Mouse (Mus musculus): ENCODE results near the gene Kcna7. TPM values are rescaled to one million over a fixed set of nuclear protein-coding genes. Genes with fewer than 3 reads are reported as not detected.

Gene Kcna7
- polyA plus RNA-seq, 1 experiment from 2014 or later: not detected

DNA sequence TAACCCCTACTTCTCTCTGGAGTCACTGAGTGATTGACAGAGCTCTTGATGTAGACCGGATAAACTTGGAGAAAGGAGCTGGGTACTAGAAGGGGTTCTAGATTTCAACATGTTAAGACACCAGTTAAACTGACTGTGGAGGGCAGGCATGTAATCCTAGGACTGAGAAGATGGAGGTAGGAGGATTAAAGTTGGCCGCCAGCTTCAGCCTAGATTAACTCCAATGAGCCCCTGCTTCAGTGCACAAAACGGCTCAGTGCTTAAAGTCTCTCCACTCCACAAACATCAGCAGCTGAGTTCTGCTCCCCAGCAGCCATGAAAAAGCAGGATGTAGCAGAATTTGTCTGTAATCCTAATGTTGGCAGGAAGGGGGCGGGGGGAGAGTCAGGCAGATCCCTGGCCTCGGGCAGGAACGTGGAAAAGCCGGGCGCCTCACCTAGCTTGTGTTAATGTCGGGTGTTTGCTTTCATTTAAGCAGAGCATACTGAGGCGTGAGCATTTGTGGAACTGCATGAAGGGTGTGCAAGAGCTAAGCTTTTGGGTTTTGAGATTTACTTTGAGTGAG lies 3.9 kb upstream of the Kcna7 start:
- Histone ChIP-seq H3K9me3 (ENCODE audit: control insufficient read depth, low read length) (no peaks in the 10 kb centered on the region), H3K27ac (replicated peaks; ENCODE audit: low read depth, low read length) (no peak overlapping the region), H3K9ac (ENCODE audit: low read depth, low read length) (no peak overlapping the region), H3K27me3 (replicated peaks; ENCODE audit: control insufficient read depth, insufficient read depth, low read length) (peaks cover 18% of the 10 kb centered on the region), H3K4me2 (ENCODE audit: low read depth, low read length) (no peak overlapping the region), H3K4me3 (ENCODE audit: low read depth, low read length) (no peak overlapping the region), H3K4me1 (ENCODE audit: control insufficient read depth, insufficient read depth, low read length) (peaks cover 8% of the 10 kb centered on the region; the same call in 1 of the 2 replicates), H3K36me3 (ENCODE audit: control insufficient read depth, insufficient read depth, low read length) (no peaks in the 10 kb centered on the region)
- no peak for ATAC-seq (ENCODE audit: low read depth)
- 56% methylated on average over 10 of the region's 10 CpGs for WGBS
- no peak for DNase-seq (ENCODE audit: low spot score)

GRCm38 (mm10) chr7:45403532-45404261 lies 1.8 kb upstream of the Kcna7 start:
- DNase-seq (ENCODE audit: low spot score) (peak; percentile 68), ATAC-seq (ENCODE audit: low read depth) (no peak)
- no peak overlapping the region for H3K4me2 ChIP-seq (ENCODE audit: low read depth, low read length)
- H3K27ac ChIP-seq (replicated peaks; ENCODE audit: low read depth, low read length): no peak overlapping the region
- WGBS: 44% methylated on average over 6 of the region's 6 CpGs
- peaks cover 39% of the 10 kb centered on the region for H3K27me3 ChIP-seq (replicated peaks; ENCODE audit: control insufficient read depth, insufficient read depth, low read length)
- peaks cover 10% of the 10 kb centered on the region; the same call in 1 of the 2 replicates for H3K4me1 ChIP-seq (ENCODE audit: control insufficient read depth, insufficient read depth, low read length)
- no peak overlapping the region for H3K9ac ChIP-seq (ENCODE audit: low read depth, low read length)
- H3K9me3 ChIP-seq (ENCODE audit: control insufficient read depth, low read length): no peaks in the 10 kb centered on the region
- H3K36me3 ChIP-seq (ENCODE audit: control insufficient read depth, insufficient read depth, low read length): no peaks in the 10 kb centered on the region
- no peak overlapping the region for H3K4me3 ChIP-seq (ENCODE audit: low read depth, low read length)

GRCm38 (mm10) chr7:45406157-45407156 lies 1.0 kb downstream of the Kcna7 start:
- H3K4me3 ChIP-seq (ENCODE audit: low read depth, low read length): peak overlapping the region; percentile 45
- H3K27ac ChIP-seq (replicated peaks; ENCODE audit: low read depth, low read length): no peak overlapping the region
- H3K4me1 ChIP-seq (ENCODE audit: control insufficient read depth, insufficient read depth, low read length): peaks cover 10% of the 10 kb centered on the region; the same call in 1 of the 2 replicates
- H3K36me3 ChIP-seq (ENCODE audit: control insufficient read depth, insufficient read depth, low read length): no peaks in the 10 kb centered on the region
- H3K27me3 ChIP-seq (replicated peaks; ENCODE audit: control insufficient read depth, insufficient read depth, low read length): peaks cover 66% of the 10 kb centered on the region
- DNase-seq (ENCODE audit: low spot score): peak; percentile 12
- peak overlapping the region; percentile 64 for H3K4me2 ChIP-seq (ENCODE audit: low read depth, low read length)
- WGBS: 2% methylated on average over 58 of the region's 114 CpGs
- H3K9me3 ChIP-seq (ENCODE audit: control insufficient read depth, low read length): no peaks in the 10 kb centered on the region
- ATAC-seq (ENCODE audit: low read depth): peak; percentile 8; the same call in 1 of the 2 replicates
- peak overlapping the region; percentile 58 for H3K9ac ChIP-seq (ENCODE audit: low read depth, low read length)

GRCm38 (mm10) chr7:45407836-45408235 lies 2.4 kb downstream of the Kcna7 start:
- Histone ChIP-seq H3K9ac (ENCODE audit: low read depth, low read length) (no peak overlapping the region), H3K4me2 (ENCODE audit: low read depth, low read length) (no peak overlapping the region), H3K27ac (replicated peaks; ENCODE audit: low read depth, low read length) (no peak overlapping the region), H3K4me1 (ENCODE audit: control insufficient read depth, insufficient read depth, low read length) (peaks cover 10% of the 10 kb centered on the region; the same call in 1 of the 2 replicates), H3K27me3 (replicated peaks; ENCODE audit: control insufficient read depth, insufficient read depth, low read length) (peaks cover 71% of the 10 kb centered on the region), H3K9me3 (ENCODE audit: control insufficient read depth, low read length) (no peaks in the 10 kb centered on the region), H3K36me3 (ENCODE audit: control insufficient read depth, insufficient read depth, low read length) (no peaks in the 10 kb centered on the region), H3K4me3 (ENCODE audit: low read depth, low read length) (no peak overlapping the region)
- ATAC-seq (ENCODE audit: low read depth): no peak
- DNase-seq (ENCODE audit: low spot score): no peak
- 82% methylated on average over 10 of the region's 10 CpGs for WGBS

DNA sequence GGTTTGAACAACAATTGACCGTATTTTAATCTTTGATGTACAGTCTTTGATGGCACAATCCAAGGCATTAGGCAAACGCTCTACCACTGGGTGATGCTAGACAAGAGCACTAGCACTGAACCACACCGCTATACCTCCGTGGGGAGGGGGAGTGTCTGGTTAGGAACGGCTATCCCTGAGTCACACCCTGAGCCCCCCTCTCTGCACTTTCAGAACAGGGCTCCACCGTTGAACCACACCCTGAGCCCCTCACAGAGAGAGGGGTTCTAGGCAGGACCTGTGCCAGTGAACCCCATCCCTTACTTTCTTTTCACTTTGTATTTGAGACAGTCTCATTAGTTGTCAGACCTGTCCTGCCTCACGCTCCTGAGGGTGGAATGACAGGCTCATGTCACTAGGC lies 2.9 kb downstream of the Kcna7 start:
- no peak overlapping the region for H3K27ac ChIP-seq (replicated peaks; ENCODE audit: low read depth, low read length)
- peaks cover 76% of the 10 kb centered on the region for H3K27me3 ChIP-seq (replicated peaks; ENCODE audit: control insufficient read depth, insufficient read depth, low read length)
- H3K4me2 ChIP-seq (ENCODE audit: low read depth, low read length): no peak overlapping the region
- ATAC-seq (ENCODE audit: low read depth): no peak
- 70% methylated on average over 7 of the region's 7 CpGs for whole genome bisulfite sequencing
- no peak for DNase-seq (ENCODE audit: low spot score)
- no peak overlapping the region for H3K9ac ChIP-seq (ENCODE audit: low read depth, low read length)
- no peaks in the 10 kb centered on the region for H3K9me3 ChIP-seq (ENCODE audit: control insufficient read depth, low read length)
- H3K4me3 ChIP-seq (ENCODE audit: low read depth, low read length): no peak overlapping the region
- H3K36me3 ChIP-seq (ENCODE audit: control insufficient read depth, insufficient read depth, low read length): no peaks in the 10 kb centered on the region
- peaks cover 10% of the 10 kb centered on the region; the same call in 1 of the 2 replicates for H3K4me1 ChIP-seq (ENCODE audit: control insufficient read depth, insufficient read depth, low read length)

DNA sequence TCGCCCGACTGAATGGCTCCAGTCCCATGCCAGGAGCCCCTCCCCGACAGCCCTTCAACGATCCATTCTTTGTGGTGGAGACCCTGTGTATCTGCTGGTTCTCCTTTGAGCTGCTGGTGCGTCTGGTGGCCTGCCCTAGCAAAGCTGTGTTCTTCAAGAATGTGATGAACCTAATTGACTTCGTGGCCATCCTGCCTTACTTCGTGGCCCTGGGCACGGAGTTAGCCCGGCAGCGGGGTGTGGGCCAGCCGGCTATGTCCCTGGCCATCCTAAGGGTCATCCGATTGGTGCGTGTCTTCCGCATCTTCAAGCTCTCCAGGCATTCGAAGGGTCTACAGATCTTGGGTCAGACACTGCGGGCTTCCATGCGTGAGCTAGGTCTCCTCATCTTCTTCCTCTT lies 3.5 kb downstream of the Kcna7 start:
- Histone ChIP-seq H3K4me3 (ENCODE audit: low read depth, low read length) (no peak overlapping the region), H3K27me3 (replicated peaks; ENCODE audit: control insufficient read depth, insufficient read depth, low read length) (peaks cover 82% of the 10 kb centered on the region), H3K27ac (replicated peaks; ENCODE audit: low read depth, low read length) (no peak overlapping the region), H3K36me3 (ENCODE audit: control insufficient read depth, insufficient read depth, low read length) (no peaks in the 10 kb centered on the region), H3K9me3 (ENCODE audit: control insufficient read depth, low read length) (no peaks in the 10 kb centered on the region), H3K4me2 (ENCODE audit: low read depth, low read length) (no peak overlapping the region), H3K9ac (ENCODE audit: low read depth, low read length) (no peak overlapping the region), H3K4me1 (ENCODE audit: control insufficient read depth, insufficient read depth, low read length) (peaks cover 11% of the 10 kb centered on the region; the same call in 1 of the 2 replicates)
- DNase-seq (ENCODE audit: low spot score) (no peak), ATAC-seq (ENCODE audit: low read depth) (no peak)
- WGBS: 89% methylated on average over 17 of the region's 17 CpGs

DNA sequence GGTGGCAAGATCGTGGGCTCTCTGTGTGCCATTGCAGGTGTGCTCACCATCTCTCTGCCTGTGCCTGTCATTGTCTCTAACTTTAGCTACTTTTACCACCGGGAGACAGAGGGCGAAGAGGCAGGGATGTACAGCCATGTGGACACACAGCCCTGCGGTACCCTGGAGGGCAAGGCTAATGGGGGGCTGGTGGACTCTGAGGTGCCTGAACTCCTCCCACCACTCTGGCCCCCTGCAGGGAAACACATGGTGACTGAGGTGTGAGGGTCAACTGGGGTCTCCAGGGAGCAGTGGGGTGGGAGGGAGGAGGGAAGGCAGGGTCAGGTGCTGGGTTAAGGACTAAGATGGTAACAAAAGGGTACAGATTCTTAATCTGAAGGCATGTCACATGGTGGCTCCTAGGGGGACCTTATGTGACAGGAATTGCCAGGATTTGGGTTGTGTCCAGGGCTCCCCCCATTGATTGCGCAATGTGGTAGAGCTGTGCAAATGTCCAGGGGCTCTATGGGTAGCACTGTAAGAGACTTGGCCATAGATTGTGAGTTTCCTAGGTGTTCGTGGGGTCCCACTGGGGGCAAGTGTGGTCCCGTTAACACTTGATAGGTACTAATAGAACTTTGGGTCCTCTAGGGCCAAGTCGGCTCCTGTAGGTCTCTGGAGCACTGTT lies 4.2 kb downstream of the Kcna7 start:
- H3K27me3 ChIP-seq (replicated peaks; ENCODE audit: control insufficient read depth, insufficient read depth, low read length): peaks cover 88% of the 10 kb centered on the region
- ATAC-seq (ENCODE audit: low read depth): no peak
- no peaks in the 10 kb centered on the region for H3K36me3 ChIP-seq (ENCODE audit: control insufficient read depth, insufficient read depth, low read length)
- no peak for DNase-seq (ENCODE audit: low spot score)
- H3K9me3 ChIP-seq (ENCODE audit: control insufficient read depth, low read length): no peaks in the 10 kb centered on the region
- H3K4me1 ChIP-seq (ENCODE audit: control insufficient read depth, insufficient read depth, low read length): peaks cover 14% of the 10 kb centered on the region; the same call in 1 of the 2 replicates
- H3K9ac ChIP-seq (ENCODE audit: low read depth, low read length): no peak overlapping the region
- H3K27ac ChIP-seq (replicated peaks; ENCODE audit: low read depth, low read length): no peak overlapping the region
- no peak overlapping the region for H3K4me3 ChIP-seq (ENCODE audit: low read depth, low read length)
- WGBS: 82% methylated on average over 8 of the region's 8 CpGs
- no peak overlapping the region for H3K4me2 ChIP-seq (ENCODE audit: low read depth, low read length)

GRCm38 (mm10) chr7:45412421-45412820 lies 7.0 kb downstream of the Kcna7 start:
- Histone ChIP-seq H3K27ac (replicated peaks; ENCODE audit: low read depth, low read length) (no peak overlapping the region), H3K36me3 (ENCODE audit: control insufficient read depth, insufficient read depth, low read length) (no peaks in the 10 kb centered on the region), H3K9me3 (ENCODE audit: control insufficient read depth, low read length) (no peaks in the 10 kb centered on the region), H3K4me3 (ENCODE audit: low read depth, low read length) (no peak overlapping the region), H3K4me1 (ENCODE audit: control insufficient read depth, insufficient read depth, low read length) (peaks cover 4% of the 10 kb centered on the region; the same call in 1 of the 2 replicates), H3K4me2 (ENCODE audit: low read depth, low read length) (no peak overlapping the region), H3K9ac (ENCODE audit: low read depth, low read length) (no peak overlapping the region), H3K27me3 (replicated peaks; ENCODE audit: control insufficient read depth, insufficient read depth, low read length) (peaks cover 88% of the 10 kb centered on the region)
- ATAC-seq (ENCODE audit: low read depth) (no peak), DNase-seq (ENCODE audit: low spot score) (no peak)
- 79% methylated on average over 2 of the region's 2 CpGs for WGBS

Data from embryonic facial prominence, embryonic 14.5 days (tissue).